Mouse (Mus musculus) layer of hippocampus, adult 9-11 months (tissue): ENCODE measurements around the gene Exoc2.
A peak's percentile ranks its signal among the peaks of the same experiment; 100 is the strongest.

Experiments used
- DNase-seq: peaks from one replicate; pipeline ENCODE4 v3.0.0; 2022

Exoc2 gene

GRCm38 (mm10) chr13:30813464-30813863 is 160.4 kb downstream of the Exoc2 start:
- no peak for DNase-seq

- DNase-seq, result no peak
Observed at GRCm38 (mm10) chr13:30809240-30809639, 164.7 kb downstream of the Exoc2 start.

GRCm38 (mm10) chr13:30802336-30802955 is 171.4 kb downstream of the Exoc2 start:
- DNase-seq, result no peak

GRCm38 (mm10) chr13:30801886-30802285 is 172.0 kb downstream of the Exoc2 start:
- no peak for DNase-seq

- no peak for DNase-seq
Observed at GRCm38 (mm10) chr13:30795960-30796359, 177.9 kb downstream of the Exoc2 start.

GRCm38 (mm10) chr13:30793616-30794015 is 180.3 kb downstream of the Exoc2 start:
- DNase-seq, result no peak

GRCm38 (mm10) chr13:30793196-30793595 is 180.7 kb downstream of the Exoc2 start:
- DNase-seq, result no peak

GRCm38 (mm10) chr13:30792741-30793140 is 181.2 kb downstream of the Exoc2 start:
- DNase-seq, result no peak

- DNase-seq, result no peak
Observed at GRCm38 (mm10) chr13:30792308-30792707, 181.6 kb downstream of the Exoc2 start.

GRCm38 (mm10) chr13:30790016-30790415 is 183.9 kb downstream of the Exoc2 start:
- no peak for DNase-seq

- no peak for DNase-seq
Observed at GRCm38 (mm10) chr13:30788421-30788820, 185.5 kb downstream of the Exoc2 start.

GRCm38 (mm10) chr13:30787960-30788359 is 185.9 kb downstream of the Exoc2 start:
- no peak for DNase-seq

GRCm38 (mm10) chr13:30787556-30787955 is 186.3 kb downstream of the Exoc2 start:
- DNase-seq, result peak; percentile 18

GRCm38 (mm10) chr13:30787036-30787320 is 186.9 kb downstream of the Exoc2 start:
- DNase-seq, result peak; percentile 21

- peak; percentile 83 for DNase-seq
Observed at GRCm38 (mm10) chr13:30786235-30787035, 187.5 kb downstream of the Exoc2 start.

- no peak for DNase-seq
Observed at GRCm38 (mm10) chr13:30785423-30786040, 188.4 kb downstream of the Exoc2 start.

GRCm38 (mm10) chr13:30782419-30782818 is 191.5 kb downstream of the Exoc2 start:
- DNase-seq, result no peak

GRCm38 (mm10) chr13:30781905-30782304 is 192.0 kb downstream of the Exoc2 start:
- DNase-seq, result no peak

- no peak for DNase-seq
Observed at GRCm38 (mm10) chr13:30777678-30778179, 196.2 kb downstream of the Exoc2 start.

- DNase-seq, result no peak
Observed at GRCm38 (mm10) chr13:30776021-30776420, 197.9 kb downstream of the Exoc2 start.

- no peak for DNase-seq
Observed at GRCm38 (mm10) chr13:30767477-30768127, 206.3 kb downstream of the Exoc2 start.

- no peak for DNase-seq
Observed at GRCm38 (mm10) chr13:30766636-30767476, 207.0 kb downstream of the Exoc2 start.
